In the genomic region with DNA sequence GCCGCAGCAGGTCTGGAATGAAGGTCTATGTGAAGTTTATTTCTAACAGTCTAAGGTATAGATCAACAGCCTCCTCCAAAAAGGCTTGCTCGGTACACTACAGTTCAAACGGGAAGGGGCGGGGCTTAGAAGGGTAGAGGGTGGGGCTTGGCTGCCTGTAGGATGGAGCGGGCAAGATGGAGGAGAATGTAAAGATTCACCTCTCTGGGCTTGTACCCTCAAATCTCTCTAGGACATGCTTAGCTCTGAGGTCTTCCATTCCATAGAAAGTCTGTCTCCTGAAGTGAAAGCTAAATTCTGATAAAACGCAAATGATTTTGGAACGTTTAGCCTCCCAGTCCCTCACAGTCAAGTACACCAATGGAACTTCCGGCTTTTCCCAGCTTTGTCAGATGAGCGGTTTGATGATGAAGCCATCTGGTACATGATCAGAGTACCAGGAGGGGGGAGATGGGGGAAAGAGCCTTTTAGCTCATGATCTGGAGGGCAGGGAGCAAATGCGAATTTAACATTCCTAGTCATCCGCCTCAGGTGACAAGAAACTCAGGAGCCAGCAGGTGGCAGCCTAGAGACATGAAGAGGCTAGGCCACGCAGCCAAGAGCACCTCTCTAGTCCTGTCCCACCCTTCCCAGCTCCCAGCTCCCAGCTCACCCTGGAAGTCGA, we compare ENCODE assay signal across 8 mouse cellular contexts. TPM values are rescaled to one million over a fixed set of nuclear protein-coding genes. Genes with fewer than 3 reads are reported as not detected.
DNase-seq lines count a peak whose midpoint lies in the region; ATAC-seq lines count a peak whose summit lies in the region.

No protein-coding gene starts in this region.

- peak overlapping the region; percentile 29 for H3K4me3 ChIP-seq in limb, embryonic 15.5 days
- peak overlapping the region; percentile 18; the same call in 1 of the 2 replicates for H3K4me3 ChIP-seq in midbrain, embryonic 16.5 days (ENCODE audit: low read depth, low read length)
- peak overlapping the region; percentile 30 for H3K4me3 ChIP-seq in stomach, embryonic 14.5 days (ENCODE audit: low read depth, low read length)

- H3K36me3 ChIP-seq in limb, embryonic 15.5 days = no peaks in the 10 kb centered on the region
- no peaks in the 10 kb centered on the region for H3K36me3 ChIP-seq in midbrain, embryonic 16.5 days (ENCODE audit: control insufficient read depth, insufficient read depth, low read length)
- H3K36me3 ChIP-seq in stomach, embryonic 14.5 days (ENCODE audit: control insufficient read depth, insufficient read depth, low read length) = no peaks in the 10 kb centered on the region

- peaks cover 28% of the 10 kb centered on the region for H3K4me1 ChIP-seq in limb, embryonic 15.5 days
- H3K4me1 ChIP-seq in midbrain, embryonic 16.5 days (ENCODE audit: control insufficient read depth, insufficient read depth, low read length) = 0 out of 2 replicates have a peak, but pooled peaks cover 2% of the 10 kb centered on the region
- H3K4me1 ChIP-seq in stomach, embryonic 14.5 days (ENCODE audit: control insufficient read depth, insufficient read depth, low read length) = no peaks in the 10 kb centered on the region

- 12% methylated on average over 13 of the region's 13 CpGs for WGBS in limb, embryonic 15.5 days
- WGBS in midbrain, embryonic 16.5 days = 13% methylated on average over 13 of the region's 13 CpGs
- WGBS in stomach, embryonic 14.5 days = 9% methylated on average over 13 of the region's 13 CpGs

- peak; percentile 62 for DNase-seq in ovary, postnatal 14 days (ENCODE audit: low spot score)
- DNase-seq in ovary, postnatal 10 days (ENCODE audit: low spot score) = no peak
- peak; percentile 70 for DNase-seq in gastrocnemius, postnatal 14 days
- DNase-seq in kidney, adult 11 months = peak; percentile 67

- no peaks in the 10 kb centered on the region; the same call in 1 of the 2 replicates for H3K27me3 ChIP-seq in limb, embryonic 15.5 days
- no peaks in the 10 kb centered on the region for H3K27me3 ChIP-seq in midbrain, embryonic 16.5 days (ENCODE audit: control insufficient read depth, insufficient read depth, low read depth, low read length)
- H3K27me3 ChIP-seq in stomach, embryonic 14.5 days (ENCODE audit: control insufficient read depth, insufficient read depth, low read length) = no peaks in the 10 kb centered on the region

- H3K9ac ChIP-seq in limb, embryonic 15.5 days = no peak overlapping the region
- 0 out of 2 replicates have a peak overlapping the region, but pooled peaks have one; percentile 2 for H3K9ac ChIP-seq in midbrain, embryonic 16.5 days (ENCODE audit: low read depth, low read length)
- H3K9ac ChIP-seq in stomach, embryonic 14.5 days (replicated peaks; ENCODE audit: low read depth, low read length) = no peak overlapping the region

- no peaks in the 10 kb centered on the region for H3K9me3 ChIP-seq in limb, embryonic 15.5 days
- H3K9me3 ChIP-seq in midbrain, embryonic 16.5 days (replicated peaks; ENCODE audit: control insufficient read depth, low read length, poor library complexity, severe bottlenecking) = no peaks in the 10 kb centered on the region
- H3K9me3 ChIP-seq in stomach, embryonic 14.5 days (ENCODE audit: control insufficient read depth, low read depth, low read length) = no peaks in the 10 kb centered on the region

- H3K4me2 ChIP-seq in limb, embryonic 15.5 days = peak overlapping the region; percentile 36
- H3K4me2 ChIP-seq in midbrain, embryonic 16.5 days (ENCODE audit: low read length) = peak overlapping the region; percentile 44
- H3K4me2 ChIP-seq in stomach, embryonic 14.5 days (replicated peaks; ENCODE audit: low read depth, low read length) = peak overlapping the region; percentile 44

- no peak overlapping the region for H3K27ac ChIP-seq in limb, embryonic 15.5 days
- no peak overlapping the region for H3K27ac ChIP-seq in midbrain, embryonic 16.5 days (ENCODE audit: low read length)
- H3K27ac ChIP-seq in stomach, embryonic 14.5 days (ENCODE audit: low read length) = no peak overlapping the region

- peak; percentile 87 for ATAC-seq in common myeloid progenitor, adult 5-6 weeks (replicated peaks; ENCODE audit: low read depth, poor library complexity, severe bottlenecking)
- peak; percentile 1 for ATAC-seq in limb, embryonic 15.5 days (ENCODE audit: insufficient number of reproducible peaks, low FRiP score, low TSS enrichment, low read depth)
- peak; percentile 42; the same call in 1 of the 2 replicates for ATAC-seq in midbrain, embryonic 16.5 days
- ATAC-seq in stomach, embryonic 14.5 days (ENCODE audit: insufficient number of reproducible peaks, insufficient read depth, low FRiP score, low read depth) = peak; percentile 79; the same call in 1 of the 2 replicates

- intact Hi-C loops in gastrocnemius, postnatal 14 days (cut with DNase I; ENCODE audit: low total_unique reads) = loop anchor here (2.0 kb wide), 1 partner anchor 35 kb away; no protein-coding TSS in a partner anchor

RNA-seq across cellular contexts. Expression of a gene that starts 17.0 kb away (rescaled TPM):
- 13.5 and 33.7 TPM in 2 replicates for total RNA-seq in common myeloid progenitor, adult 5-6 weeks (2017)
- total RNA-seq in gastrocnemius, postnatal 14 days (2021) = 10 to 100 TPM; 16.1 to 17.8 TPM
- 35.8 and 44.3 TPM in 2 replicates for polyA plus RNA-seq in limb, embryonic 15.5 days (2015; fragmentation: Nextera tagmentation; extraction: Ambion mirVana)
- polyA plus RNA-seq in midbrain, embryonic 16.5 days (2015; fragmentation: Nextera tagmentation; extraction: Ambion mirVana) = 77.2 and 81.8 TPM in 2 replicates
- 45.9 and 47.5 TPM in 2 replicates for polyA plus RNA-seq in stomach, embryonic 14.5 days (2014; fragmentation: Nextera tagmentation; extraction: Ambion mirVana)

RNA-seq across cellular contexts. Expression of a gene that starts 26.1 kb away (rescaled TPM):
- total RNA-seq in common myeloid progenitor, adult 5-6 weeks (2017) = not detected in 2 replicates
- not detected for total RNA-seq in gastrocnemius, postnatal 14 days (2021)
- 3.1 and 3.5 TPM in 2 replicates for polyA plus RNA-seq in limb, embryonic 15.5 days (2015; fragmentation: Nextera tagmentation; extraction: Ambion mirVana)
- not detected in 2 replicates for polyA plus RNA-seq in midbrain, embryonic 16.5 days (2015; fragmentation: Nextera tagmentation; extraction: Ambion mirVana)
- 0.45 and 0.64 TPM in 2 replicates for polyA plus RNA-seq in stomach, embryonic 14.5 days (2014; fragmentation: Nextera tagmentation; extraction: Ambion mirVana)

RNA-seq across cellular contexts. Expression of a gene that starts 32.0 kb away (rescaled TPM):
- 12.6 and 17.9 TPM in 2 replicates for total RNA-seq in common myeloid progenitor, adult 5-6 weeks (2017)
- 10 to 100 TPM; 23.1 to 25.1 TPM for total RNA-seq in gastrocnemius, postnatal 14 days (2021)
- polyA plus RNA-seq in limb, embryonic 15.5 days (2015; fragmentation: Nextera tagmentation; extraction: Ambion mirVana) = 83.9 and 85.7 TPM in 2 replicates
- 70.7 and 79.0 TPM in 2 replicates for polyA plus RNA-seq in midbrain, embryonic 16.5 days (2015; fragmentation: Nextera tagmentation; extraction: Ambion mirVana)
- polyA plus RNA-seq in stomach, embryonic 14.5 days (2014; fragmentation: Nextera tagmentation; extraction: Ambion mirVana) = 67.7 and 69.8 TPM in 2 replicates

RNA-seq across cellular contexts. Expression of a gene that starts 37.5 kb away (rescaled TPM):
- 1.4 TPM in 1 of 2 replicates, not detected in the other for total RNA-seq in common myeloid progenitor, adult 5-6 weeks (2017)
- 1 to 10 TPM; 1.5 to 2.1 TPM for total RNA-seq in gastrocnemius, postnatal 14 days (2021)
- polyA plus RNA-seq in limb, embryonic 15.5 days (2015; fragmentation: Nextera tagmentation; extraction: Ambion mirVana) = 25.0 and 25.5 TPM in 2 replicates
- polyA plus RNA-seq in midbrain, embryonic 16.5 days (2015; fragmentation: Nextera tagmentation; extraction: Ambion mirVana) = 87.2 and 154 TPM in 2 replicates
- polyA plus RNA-seq in stomach, embryonic 14.5 days (2014; fragmentation: Nextera tagmentation; extraction: Ambion mirVana) = 18.8 and 21.2 TPM in 2 replicates

RNA-seq across cellular contexts. Expression of a gene that starts 58.9 kb away (rescaled TPM):
- 45.9 and 52.4 TPM in 2 replicates for total RNA-seq in common myeloid progenitor, adult 5-6 weeks (2017)
- 1 to 10 TPM; 5.3 TPM for total RNA-seq in gastrocnemius, postnatal 14 days (2021)
- polyA plus RNA-seq in limb, embryonic 15.5 days (2015; fragmentation: Nextera tagmentation; extraction: Ambion mirVana) = 26.3 and 29.5 TPM in 2 replicates
- polyA plus RNA-seq in midbrain, embryonic 16.5 days (2015; fragmentation: Nextera tagmentation; extraction: Ambion mirVana) = 4.2 and 6.5 TPM in 2 replicates
- polyA plus RNA-seq in stomach, embryonic 14.5 days (2014; fragmentation: Nextera tagmentation; extraction: Ambion mirVana) = 40.5 and 44.6 TPM in 2 replicates

Comparison
In these comparisons a context has a peak if more than half of its experiments do, and no peak if none do; other contexts are left out.
1. ATAC-seq: peak in every context shown above with its lines; median percentile 87 in common myeloid progenitor, adult 5-6 weeks; 79 in stomach, embryonic 14.5 days; 42 in midbrain, embryonic 16.5 days; 1 in limb, embryonic 15.5 days.